Mouse (Mus musculus) yolk sac, embryonic 10.5 days (tissue): ENCODE results near the gene Gne.
A peak's percentile ranks its signal among the peaks of the same experiment; 100 is the strongest.
"Not testable (repeated sequence)": the region's sequence is repeated elsewhere in the genome, so short reads cannot be mapped to it uniquely, and the experiment has no call there.

Source experiments
- DNase-seq: peaks from one replicate; pipeline ENCODE4 v3.0.0-alpha.2; 2017; ENCODE audit warnings: low spot score

Gene Gne

GRCm38 (mm10) chr4:44072873-44073441, 11.0 kb downstream of the Gne start:
- DNase-seq = no peak

- peak; percentile 91 for DNase-seq
Observed at GRCm38 (mm10) chr4:44072146-44072872, 11.7 kb downstream of the Gne start.

GRCm38 (mm10) chr4:44071741-44072145, 12.2 kb downstream of the Gne start:
- no peak for DNase-seq

GRCm38 (mm10) chr4:44070641-44071040, 13.3 kb downstream of the Gne start:
- no peak for DNase-seq

- DNase-seq = no peak
Observed at GRCm38 (mm10) chr4:44069411-44069810, 14.6 kb downstream of the Gne start.

- no peak for DNase-seq
Observed at GRCm38 (mm10) chr4:44068736-44069135, 15.2 kb downstream of the Gne start.

GRCm38 (mm10) chr4:44066891-44067290, 17.1 kb downstream of the Gne start:
- DNase-seq = peak; percentile 40

- peak; percentile 87 for DNase-seq
Observed at GRCm38 (mm10) chr4:44065355-44066025, 18.5 kb downstream of the Gne start.

- no peak for DNase-seq
Observed at GRCm38 (mm10) chr4:44062816-44063215, 21.2 kb downstream of the Gne start.

- no peak for DNase-seq
Observed at GRCm38 (mm10) chr4:44062062-44062461, 21.9 kb downstream of the Gne start.

- no peak for DNase-seq
Observed at GRCm38 (mm10) chr4:44059674-44060073, 24.3 kb downstream of the Gne start.

- no peak for DNase-seq
Observed at GRCm38 (mm10) chr4:44049812-44050211, 34.2 kb downstream of the Gne start.

- no peak for DNase-seq
Observed at GRCm38 (mm10) chr4:44046066-44046465, 37.9 kb downstream of the Gne start.

- no peak for DNase-seq
Observed at GRCm38 (mm10) chr4:44044685-44045356, 39.2 kb downstream of the Gne start.

GRCm38 (mm10) chr4:44043182-44043581, 40.8 kb downstream of the Gne start:
- not testable (repeated sequence) for DNase-seq

GRCm38 (mm10) chr4:44042429-44042828, 41.5 kb downstream of the Gne start:
- DNase-seq = no peak

GRCm38 (mm10) chr4:44040802-44041201, 43.2 kb downstream of the Gne start:
- DNase-seq = no peak

- no peak for DNase-seq
Observed at GRCm38 (mm10) chr4:44036455-44036854, 47.5 kb downstream of the Gne start.

GRCm38 (mm10) chr4:44031521-44031920, 52.5 kb downstream of the Gne start:
- no peak for DNase-seq

- no peak for DNase-seq
Observed at GRCm38 (mm10) chr4:44029661-44030066, 54.3 kb downstream of the Gne start.

GRCm38 (mm10) chr4:44028303-44029135, 55.5 kb downstream of the Gne start:
- DNase-seq = peak; percentile 70

- no peak for DNase-seq
Observed at GRCm38 (mm10) chr4:44025570-44025969, 58.4 kb downstream of the Gne start.
